Mouse (Mus musculus) cerebellum, postnatal 36 days (tissue): ENCODE results near the gene Vps26c.
"Not testable (repeated sequence)": the region's sequence is repeated elsewhere in the genome, so short reads cannot be mapped to it uniquely, and the experiment has no call there.

Source experiments
- DNase-seq, 2 experiments: peaks; one replicate each; pipeline ENCODE4 v3.0.0; 2021 to 2022; ENCODE audit warnings: mixed read lengths in 2 of 2

Gene Vps26c

DNA sequence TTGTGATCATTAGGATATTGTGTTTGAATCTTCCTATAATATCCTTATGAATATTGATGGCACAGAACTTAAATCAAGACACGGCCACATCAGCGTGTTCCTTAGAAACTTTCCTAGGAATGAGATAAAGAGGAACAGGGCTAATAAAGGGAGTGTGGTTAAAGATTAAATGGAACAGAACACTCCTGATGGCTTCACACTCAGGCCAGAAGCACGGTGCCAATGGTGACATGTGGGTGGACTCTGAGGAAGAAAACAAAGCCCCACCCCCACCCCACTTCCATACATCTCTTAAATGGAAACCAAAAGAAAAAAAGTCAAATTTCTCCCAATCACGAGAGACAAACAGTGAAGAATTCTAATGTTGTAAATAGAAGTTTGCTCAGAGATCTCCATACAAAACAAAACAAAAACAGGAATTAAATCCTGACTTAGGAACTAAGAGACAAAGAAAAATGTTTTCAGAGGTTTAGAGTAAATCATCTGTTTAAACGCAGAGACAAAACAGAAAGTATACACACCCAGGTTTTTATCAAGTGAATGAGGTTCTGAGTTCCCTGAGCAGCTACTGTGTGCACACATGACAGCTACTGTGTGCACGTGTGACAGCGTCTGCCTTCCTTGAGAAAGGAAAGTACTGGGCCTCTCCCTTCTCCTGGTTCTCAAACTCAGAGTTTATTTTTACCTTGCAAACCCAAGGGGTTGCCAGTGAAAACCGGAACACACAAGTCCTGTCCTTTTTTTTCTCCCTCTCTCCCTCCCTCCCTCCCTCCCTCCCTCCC, 19.3 kb upstream of the Vps26c start:
- DNase-seq, result no peak

DNA sequence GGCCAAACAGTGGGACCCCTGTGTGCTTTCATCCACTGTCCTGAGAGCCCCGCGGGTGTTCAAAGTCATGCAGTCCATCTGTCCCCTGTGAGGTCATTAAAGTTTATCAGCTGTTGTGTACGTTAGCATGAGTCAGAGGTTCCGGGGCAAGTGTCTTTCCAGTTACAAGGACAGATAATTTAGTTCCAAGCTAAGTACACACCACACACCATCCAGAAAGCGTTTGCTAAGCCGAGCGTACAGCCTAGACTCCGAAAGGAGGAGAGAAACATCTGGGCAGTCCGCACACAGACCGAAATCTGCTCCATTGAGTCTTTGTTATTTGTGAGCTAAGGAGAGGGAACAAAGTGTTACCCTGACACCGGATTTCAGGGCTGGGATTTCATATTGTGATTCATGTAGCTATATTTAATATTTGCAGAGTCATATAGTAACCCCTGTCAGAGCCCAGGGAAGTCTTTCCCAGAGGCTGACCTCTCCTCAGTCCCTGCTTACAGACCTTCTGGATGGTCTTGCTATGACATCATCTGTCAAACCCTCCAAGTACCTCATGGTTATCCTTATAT, 18.0 kb upstream of the Vps26c start:
- DNase-seq, result no peak

DNA sequence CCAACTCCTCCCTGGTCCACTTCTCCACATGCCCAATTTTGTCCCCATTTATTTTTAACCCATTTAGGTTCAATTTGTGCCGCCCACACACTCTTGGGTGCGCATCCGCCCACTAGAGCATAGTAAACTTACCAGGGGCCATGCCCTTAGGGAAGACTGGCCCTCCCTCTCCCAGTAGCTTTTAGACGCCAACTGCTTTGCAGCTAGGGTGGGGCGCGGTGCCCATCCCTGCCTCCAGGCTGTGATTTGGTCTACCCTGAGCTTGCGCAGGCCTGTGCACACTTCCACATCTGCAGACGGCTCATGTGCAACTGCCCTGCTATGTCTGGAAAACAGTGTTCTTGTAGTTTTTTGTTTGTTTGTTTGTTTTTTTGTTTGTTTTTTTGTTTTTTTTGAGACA, 16.3 kb upstream of the Vps26c start:
- no peak for DNase-seq

GRCm38 (mm10) chr16:94540140-94540539, 13.5 kb upstream of the Vps26c start:
- no peak for DNase-seq

GRCm38 (mm10) chr16:94537159-94537527, 10.5 kb upstream of the Vps26c start:
- peak; percentile 23 to 45 for DNase-seq

DNA sequence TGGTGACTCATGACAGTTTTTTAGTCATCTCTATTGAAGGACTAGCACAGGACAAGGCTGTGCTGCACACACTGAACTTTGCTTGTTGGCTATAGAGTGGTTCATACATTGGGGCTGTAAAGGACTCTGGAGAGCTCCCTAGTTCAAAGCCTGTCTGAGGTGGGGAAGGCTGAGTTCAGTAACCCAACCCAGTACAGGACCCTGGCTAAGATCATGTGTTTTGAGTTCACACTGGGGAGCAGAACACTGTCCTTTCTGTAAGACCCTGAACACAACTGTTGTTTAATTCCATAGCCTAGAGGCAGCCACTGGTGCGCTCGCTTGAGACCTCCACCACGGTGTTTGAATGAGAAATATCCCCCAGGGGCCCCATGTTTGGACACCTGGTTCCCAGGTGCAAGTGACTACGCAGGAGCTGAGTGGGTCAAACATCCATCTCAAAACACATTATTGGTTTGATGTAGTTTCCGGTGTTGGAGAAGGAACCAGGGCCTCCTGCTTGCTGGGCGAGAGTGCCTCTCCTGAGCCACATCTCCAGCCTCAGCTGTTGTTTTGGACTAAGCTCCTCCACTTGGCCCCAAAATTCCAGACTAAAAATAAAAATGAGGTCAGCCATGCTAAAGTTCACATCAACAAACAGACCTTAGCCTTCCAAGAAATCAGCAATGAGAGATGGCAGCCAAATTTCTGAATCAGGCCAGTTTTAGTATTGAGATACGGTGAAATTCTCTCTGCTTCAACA, 10.0 kb upstream of the Vps26c start:
- DNase-seq, result peak; percentile 13 to 41

DNA sequence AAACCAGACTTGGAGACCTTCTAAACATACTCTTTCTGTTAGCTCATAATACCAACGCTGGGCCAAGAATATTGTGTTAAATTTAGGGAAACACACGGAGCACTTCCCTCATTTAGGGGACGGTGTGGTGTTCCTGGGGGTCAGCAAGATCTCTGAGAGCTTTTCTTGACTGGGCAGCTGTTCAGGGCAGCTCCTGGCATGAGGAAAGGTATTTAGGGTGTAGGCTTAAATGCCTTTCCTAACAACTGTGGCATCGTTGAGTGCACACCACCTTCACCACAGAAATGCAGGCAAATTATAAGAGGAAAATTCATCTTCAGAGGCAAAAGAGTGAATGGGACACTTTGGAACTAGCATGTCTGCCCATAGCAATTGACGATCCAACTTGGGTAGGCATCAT, 9.1 kb upstream of the Vps26c start:
- DNase-seq, result no peak

DNA sequence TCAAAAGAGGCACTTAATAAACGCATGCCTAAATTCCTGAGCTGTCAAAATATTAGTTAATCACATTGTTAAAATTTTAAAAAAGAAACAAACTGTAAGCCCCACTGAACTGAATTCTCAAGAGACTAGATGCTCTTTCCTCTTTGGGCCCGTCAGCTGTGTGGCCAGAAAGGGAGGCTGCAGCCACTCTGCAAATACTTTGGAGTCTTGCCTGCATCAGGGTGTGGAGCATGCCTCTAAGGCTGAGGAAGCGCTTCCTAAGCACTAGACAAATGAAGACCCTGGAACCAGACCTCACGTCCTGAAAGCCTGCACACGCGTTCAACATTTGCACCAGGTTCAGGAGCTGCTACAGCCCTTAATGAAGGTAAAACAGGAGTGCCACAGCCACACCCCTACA, 7.0 kb upstream of the Vps26c start:
- no peak for DNase-seq

- DNase-seq, result no peak
Observed at GRCm38 (mm10) chr16:94531268-94531667, 4.6 kb upstream of the Vps26c start.

DNA sequence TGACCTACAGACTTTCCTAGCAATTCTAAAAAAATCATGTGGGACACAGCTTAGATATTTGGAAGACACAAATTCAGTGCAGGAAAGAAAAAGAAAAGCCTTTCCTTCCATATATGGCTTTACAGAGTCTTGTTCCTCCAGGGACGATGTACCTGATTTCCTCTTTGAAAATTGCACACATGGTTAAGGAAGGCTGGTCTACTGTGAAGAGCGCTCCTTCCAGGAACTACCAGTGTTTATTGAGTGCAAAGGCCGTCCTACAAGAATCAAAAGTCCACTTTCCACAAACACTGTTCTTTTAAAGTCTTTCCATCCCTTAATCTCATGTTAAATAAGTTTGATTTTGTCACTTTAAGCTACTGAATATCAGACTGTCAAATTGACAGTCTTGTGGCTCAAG, 916 bp upstream of the Vps26c start:
- no peak for DNase-seq

DNA sequence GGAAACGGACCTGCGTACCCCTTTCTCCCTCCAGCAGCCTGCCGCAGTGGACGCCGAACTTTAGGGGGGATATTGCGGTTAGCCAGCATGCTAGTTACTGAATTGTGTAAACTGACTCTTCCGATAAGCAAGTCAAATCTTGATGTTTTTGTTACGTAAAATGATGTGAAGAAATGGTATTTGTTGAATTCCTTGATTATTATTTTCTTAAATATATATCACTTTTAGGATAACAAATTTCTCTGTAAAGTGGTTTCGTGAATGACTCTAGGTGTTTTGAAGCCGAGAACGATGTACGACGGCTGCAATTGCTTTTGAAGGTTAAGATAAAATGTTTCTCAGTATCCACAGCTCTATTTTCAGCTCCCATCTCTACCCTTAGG, 513 bp upstream of the Vps26c start:
- DNase-seq, result no peak

GRCm38 (mm10) chr16:94525955-94526343, 681 bp downstream of the Vps26c start:
- DNase-seq, result no peak

DNA sequence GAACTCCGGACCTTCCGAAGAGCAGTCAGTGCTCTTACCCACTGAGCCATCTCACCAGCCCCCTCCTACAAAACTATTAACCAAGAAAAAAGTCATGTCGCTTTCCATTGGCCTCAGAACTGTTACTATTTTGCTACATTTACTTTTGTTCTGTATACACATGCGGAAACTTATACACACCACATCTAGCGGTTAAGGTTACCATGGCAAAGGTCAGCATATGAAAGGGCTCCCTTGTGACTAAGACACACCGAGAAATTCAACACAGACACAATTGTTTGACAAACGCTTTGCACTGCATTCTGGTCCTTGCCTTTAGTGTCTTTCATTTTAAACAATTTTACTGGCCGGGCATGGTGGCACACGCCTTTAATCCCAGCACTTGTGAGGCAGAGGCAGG, 1.9 kb downstream of the Vps26c start:
- no peak for DNase-seq

- no peak for DNase-seq
Observed at GRCm38 (mm10) chr16:94523594-94524377, 2.8 kb downstream of the Vps26c start.

- DNase-seq, result no peak
Observed at GRCm38 (mm10) chr16:94519028-94519427, 7.6 kb downstream of the Vps26c start.

DNA sequence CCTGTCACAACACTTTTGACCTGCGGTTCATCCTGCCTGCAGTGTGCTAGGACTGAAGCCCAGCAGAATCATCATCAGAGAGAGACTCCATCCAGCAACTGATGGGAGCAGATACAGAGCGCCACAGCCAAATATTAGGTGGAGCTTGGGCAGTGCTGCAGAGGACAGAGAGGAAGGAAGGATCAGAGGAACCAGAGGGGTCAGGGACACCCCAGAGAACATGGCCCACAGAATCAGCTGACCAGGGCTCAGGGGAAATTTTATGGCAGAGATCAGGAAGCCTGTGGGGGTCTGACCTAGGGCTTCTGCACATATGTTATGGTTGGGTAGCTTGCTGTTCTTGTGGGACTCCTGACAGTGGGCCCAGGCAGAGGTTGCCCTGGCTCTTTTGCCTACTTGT, 9.0 kb downstream of the Vps26c start:
- no peak for DNase-seq

GRCm38 (mm10) chr16:94509983-94510382, 16.6 kb downstream of the Vps26c start:
- DNase-seq, result no peak

DNA sequence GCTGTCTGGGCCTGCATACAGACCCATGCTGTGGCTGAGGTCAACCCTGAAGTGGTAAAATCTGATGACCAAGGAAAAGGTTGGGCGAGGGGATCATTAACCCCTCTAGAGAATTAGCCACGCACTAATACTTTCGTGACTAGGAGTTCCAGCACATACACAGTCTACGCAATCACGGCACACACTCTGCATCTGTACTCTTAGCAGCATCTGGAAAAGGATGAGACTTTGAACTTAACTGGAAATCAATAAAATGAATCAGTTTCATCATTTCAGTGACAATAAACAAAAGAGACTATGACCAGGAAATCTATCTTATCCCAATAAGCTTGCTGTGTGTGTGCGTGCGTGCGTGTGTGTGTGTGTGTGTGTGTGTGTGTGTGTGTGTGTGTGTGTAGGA, 17.9 kb downstream of the Vps26c start:
- no peak for DNase-seq

DNA sequence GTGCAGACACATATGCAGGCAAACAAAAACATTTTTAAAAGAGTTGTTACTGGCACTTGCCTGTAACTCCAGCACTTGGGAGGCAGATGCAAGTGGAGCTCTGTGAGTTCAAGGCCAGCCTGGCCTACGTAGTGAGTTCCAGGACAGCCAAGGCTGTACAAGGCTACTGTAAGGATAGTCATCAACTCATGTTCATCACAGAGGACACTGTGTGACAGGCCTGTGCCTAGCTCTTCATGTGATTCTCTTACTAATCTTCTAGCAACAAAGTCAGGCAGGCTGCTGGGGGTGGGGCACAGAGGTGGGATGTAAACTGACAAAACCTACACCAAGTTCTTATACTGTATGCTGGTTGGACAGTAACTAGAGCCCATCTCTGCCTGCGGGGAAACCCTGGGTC, 19.6 kb downstream of the Vps26c start:
- no peak for DNase-seq

GRCm38 (mm10) chr16:94504192-94504591, 22.4 kb downstream of the Vps26c start:
- no peak for DNase-seq

DNA sequence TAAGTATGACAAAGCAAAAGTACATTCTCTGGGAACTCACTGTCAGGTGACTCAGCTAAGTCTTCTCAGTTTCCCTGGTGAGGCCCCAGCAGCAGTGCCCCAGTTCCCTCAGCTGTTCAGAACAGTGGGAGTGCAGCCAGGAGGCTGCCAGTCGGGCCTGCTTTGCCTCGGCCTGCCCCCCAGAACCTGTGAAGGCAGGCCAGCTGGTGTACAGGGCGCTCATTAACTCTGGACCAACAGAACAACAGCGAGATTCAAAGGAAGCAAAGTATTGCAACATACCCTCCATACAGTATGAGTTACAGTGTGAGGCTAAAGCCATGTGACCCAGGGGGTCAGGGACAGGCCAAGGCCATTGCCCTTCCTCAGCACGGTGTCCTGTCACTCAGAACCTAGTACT, 28.7 kb downstream of the Vps26c start:
- peak; percentile 9 to 27 for DNase-seq

DNA sequence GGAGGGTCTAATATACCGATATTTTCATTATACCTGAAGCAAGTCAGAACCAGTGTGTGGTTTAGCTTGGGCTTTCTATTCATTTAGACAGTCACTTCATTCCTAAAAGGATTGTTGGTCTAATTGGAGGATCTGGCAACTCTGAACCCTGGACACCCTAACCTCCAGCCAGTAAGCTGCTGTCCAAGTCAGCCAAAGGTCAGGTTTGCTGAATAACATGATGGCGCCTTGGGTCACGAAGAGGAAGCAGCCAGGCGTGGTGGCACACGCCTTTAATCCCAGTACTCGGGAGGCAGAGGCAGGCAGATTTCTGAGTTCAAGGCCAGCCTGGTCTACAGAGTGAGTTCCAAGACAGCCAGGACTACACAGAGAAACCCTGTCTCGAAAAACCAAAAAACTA, 29.5 kb downstream of the Vps26c start:
- not testable (repeated sequence) for DNase-seq

GRCm38 (mm10) chr16:94489326-94489725, 37.3 kb downstream of the Vps26c start:
- DNase-seq, result no peak
